Mouse (Mus musculus) ES-E14 (cell line): ENCODE results near the gene Slc41a2. TPM values are rescaled to one million over a fixed set of nuclear protein-coding genes. Genes with fewer than 3 reads are reported as not detected.

ENCODE experiments used
- DNase-seq: peaks from one replicate; pipeline ENCODE4 v3.0.0-alpha.2; 2013; ENCODE audit warnings: low read depth, low spot score
- H3K27ac ChIP-seq: 2 replicates; pipeline ENCODE4 v1.5.1; 2012; ENCODE audit warnings: low read depth, mild to moderate bottlenecking, low read length, moderate library complexity, mixed read lengths; ENCODE audit not compliant: poor library complexity, insufficient read depth, severe bottlenecking
- H3K36me3 ChIP-seq: 2 replicates; pipeline ENCODE4 v1.6.1; 2012; ENCODE audit warnings: mild to moderate bottlenecking, low read length, moderate library complexity, mixed read lengths; ENCODE audit not compliant: control insufficient read depth, poor library complexity, insufficient read depth, severe bottlenecking
- H3K4me1 ChIP-seq, 2 experiments: fragments of 150-350 bp in 1 of 2; sonication (generic) in 1 of 2; 2 replicates each; pipeline ENCODE4 v1.6.1; 2012; ENCODE audit warnings: low read length in 2 of 2, mild to moderate bottlenecking in 1 of 2, mixed read lengths in 1 of 2; ENCODE audit not compliant: control insufficient read depth in 2 of 2, insufficient read depth in 2 of 2, poor library complexity in 1 of 2
- H3K4me3 ChIP-seq, 2 experiments: fragments of 150-350 bp in 1 of 2; sonication (generic) in 1 of 2; 2 replicates each; pipeline ENCODE4 v1.5.1; 2012; ENCODE audit warnings: low read length in 2 of 2, low read depth in 1 of 2, mild to moderate bottlenecking in 1 of 2, mixed read lengths in 1 of 2; ENCODE audit not compliant: insufficient read depth in 1 of 2, poor library complexity in 1 of 2, severe bottlenecking in 1 of 2
- H3K9ac ChIP-seq: 2 replicates; pipeline ENCODE4 v1.6.1; 2012; ENCODE audit warnings: low read depth, mild to moderate bottlenecking, low read length, mixed read lengths; ENCODE audit not compliant: poor library complexity, insufficient read depth, severe bottlenecking
- H3K9me3 ChIP-seq: fragments of 150-350 bp; sonication (generic); 2 replicates; pipeline ENCODE4 v1.6.1; 2012; ENCODE audit warnings: low read depth, mild to moderate bottlenecking, low read length; ENCODE audit not compliant: control insufficient read depth, insufficient read depth
- CHD2 ChIP-seq: IDR thresholded peaks from 2 replicates; pipeline ENCODE4 v1.6.1; 2014; ENCODE audit warnings: mild to moderate bottlenecking, low read depth, low read length, inconsistent platforms
- HCFC1 ChIP-seq: IDR thresholded peaks from 2 replicates; pipeline ENCODE4 v1.6.1; 2012; ENCODE audit warnings: low read length, inconsistent platforms, borderline replicate concordance; ENCODE audit not compliant: insufficient read depth
- MAFK ChIP-seq: IDR thresholded peaks from 2 replicates; pipeline ENCODE4 v1.6.1; 2014; ENCODE audit warnings: mild to moderate bottlenecking, low read depth, low read length, inconsistent platforms; ENCODE audit not compliant: insufficient read depth
- ZC3H11A ChIP-seq: IDR thresholded peaks from 2 replicates; pipeline ENCODE4 v1.6.1; 2012; ENCODE audit warnings: low read depth, mild to moderate bottlenecking, inconsistent platforms, low read length, borderline replicate concordance
- ZNF384 ChIP-seq: IDR thresholded peaks from 2 replicates; pipeline ENCODE4 v1.6.1; 2012; ENCODE audit warnings: low read depth, low read length, inconsistent platforms
- in situ Hi-C, 2 experiments: fragments of 600-800 bp; cut with MboI; formaldehyde crosslinking; loops; one replicate each; pipeline ENCODE4 v1.15.1; 2025; ENCODE audit warnings: low sequenced_read_pairs in 2 of 2, inconsistent platforms in 1 of 2; ENCODE audit not compliant: unreplicated experiment in 2 of 2
- total RNA-seq: library from RNA; depleted of rRNA; stranded (reverse); fragments of 300-350 nt; gene quantifications from 2 replicates; pipeline ENCODE4 v1.2.3, GENCODE M21; 2012

Slc41a2 gene
- total RNA-seq, 1 experiment = 1.1 TPM

DNA sequence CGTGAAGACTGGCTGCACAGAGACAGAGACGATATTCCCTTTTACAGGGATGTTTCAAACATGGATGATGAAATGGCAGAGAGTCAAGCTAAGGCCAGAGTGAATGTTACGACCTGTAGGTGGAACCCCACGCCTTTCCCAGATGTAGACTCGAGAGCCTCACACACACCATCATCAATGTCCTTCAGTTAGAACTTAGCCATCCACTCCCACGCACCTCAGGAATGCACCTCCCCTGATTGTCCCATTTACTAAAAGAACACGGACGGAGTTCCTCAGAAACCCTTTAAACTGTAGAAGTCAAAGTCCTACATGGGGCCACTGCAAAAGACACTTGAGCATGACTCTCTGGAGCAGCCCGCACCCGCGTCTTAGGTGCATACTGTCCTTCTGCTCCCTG lies 46.0 kb downstream of the Slc41a2 start:
- H3K4me1 ChIP-seq = no peaks in the 10 kb centered on the region
- no peak overlapping the region for H3K9ac ChIP-seq
- in situ Hi-C loops = no loop called here
- no peak for DNase-seq
- no peak overlapping the region for H3K4me3 ChIP-seq
- no peaks in the 10 kb centered on the region for H3K9me3 ChIP-seq
- TF ChIP-seq CHD2 (no peak), HCFC1 (no peak), ZC3H11A (no peak), MAFK (no peak), ZNF384 (no peak)
- H3K36me3 ChIP-seq = no peaks in the 10 kb centered on the region
- no peak overlapping the region for H3K27ac ChIP-seq

- TF ChIP-seq CHD2 = no peak
- no peak for TF ChIP-seq ZNF384
- no peak for TF ChIP-seq ZC3H11A
- TF ChIP-seq MAFK = no peak
- no peak for TF ChIP-seq HCFC1
- Histone ChIP-seq H3K27ac (no peak overlapping the region), H3K9me3 (no peaks in the 10 kb centered on the region), H3K4me1 (no peaks in the 10 kb centered on the region), H3K9ac (no peak overlapping the region), H3K4me3 (no peak overlapping the region), H3K36me3 (no peaks in the 10 kb centered on the region)
- in situ Hi-C loops = no loop called here
- DNase-seq = no peak
These were observed 49.9 kb downstream of the Slc41a2 start for GRCm38 (mm10) chr10:83287828-83288227.

DNA sequence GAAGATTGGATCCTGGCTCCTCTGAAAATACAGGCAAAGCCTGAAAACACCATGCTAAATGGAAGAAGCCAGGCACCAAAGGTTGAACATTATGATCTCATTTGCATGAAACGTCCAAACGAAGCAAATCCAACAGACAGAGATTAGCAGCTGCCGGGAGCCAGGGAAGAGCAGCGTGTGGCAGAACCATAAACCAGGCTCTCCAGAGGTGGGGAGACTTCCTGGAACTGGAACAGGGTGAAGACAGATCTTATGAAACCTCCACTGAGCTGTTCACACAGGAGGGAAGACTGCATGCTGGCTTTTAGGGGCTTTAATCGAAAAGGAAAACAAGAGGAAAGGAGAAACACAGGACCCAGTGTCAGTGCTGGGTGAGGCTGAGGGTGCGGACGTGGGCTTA lies 51.3 kb downstream of the Slc41a2 start:
- no peak for DNase-seq
- in situ Hi-C loops = no loop called here
- H3K9ac ChIP-seq = no peak overlapping the region
- H3K9me3 ChIP-seq = no peaks in the 10 kb centered on the region
- H3K27ac ChIP-seq = no peak overlapping the region
- H3K4me1 ChIP-seq = no peaks in the 10 kb centered on the region
- no peak overlapping the region for H3K4me3 ChIP-seq
- no peaks in the 10 kb centered on the region for H3K36me3 ChIP-seq
- TF ChIP-seq ZNF384 (no peak), CHD2 (no peak), MAFK (no peak), HCFC1 (no peak), ZC3H11A (no peak)

- in situ Hi-C loops = no loop called here
- no peaks in the 10 kb centered on the region for H3K36me3 ChIP-seq
- DNase-seq = no peak
These were observed 51.9 kb downstream of the Slc41a2 start for GRCm38 (mm10) chr10:83285724-83286256.

GRCm38 (mm10) chr10:83284916-83285315 lies 52.8 kb downstream of the Slc41a2 start:
- no peak overlapping the region for H3K4me3 ChIP-seq
- no peak overlapping the region for H3K27ac ChIP-seq
- no peaks in the 10 kb centered on the region for H3K4me1 ChIP-seq
- in situ Hi-C loops = no loop called here
- TF ChIP-seq CHD2 (no peak), MAFK (no peak), ZNF384 (no peak), ZC3H11A (no peak), HCFC1 (no peak)
- H3K9me3 ChIP-seq = no peaks in the 10 kb centered on the region
- no peak for DNase-seq
- no peak overlapping the region for H3K9ac ChIP-seq
- no peaks in the 10 kb centered on the region for H3K36me3 ChIP-seq

More at GRCm38 (mm10) chr10:83285724-83286256, 51.9 kb downstream of the Slc41a2 start:
- no peak overlapping the region for H3K4me3 ChIP-seq
- H3K9me3 ChIP-seq = no peaks in the 10 kb centered on the region
- no peaks in the 10 kb centered on the region for H3K4me1 ChIP-seq
- no peak overlapping the region for H3K9ac ChIP-seq
- TF ChIP-seq HCFC1 (no peak), MAFK (no peak), ZNF384 (no peak), ZC3H11A (no peak), CHD2 (no peak)
- no peak overlapping the region for H3K27ac ChIP-seq
